Comparison of ENCODE assay signal across 8 mouse cellular contexts in the genomic region with DNA sequence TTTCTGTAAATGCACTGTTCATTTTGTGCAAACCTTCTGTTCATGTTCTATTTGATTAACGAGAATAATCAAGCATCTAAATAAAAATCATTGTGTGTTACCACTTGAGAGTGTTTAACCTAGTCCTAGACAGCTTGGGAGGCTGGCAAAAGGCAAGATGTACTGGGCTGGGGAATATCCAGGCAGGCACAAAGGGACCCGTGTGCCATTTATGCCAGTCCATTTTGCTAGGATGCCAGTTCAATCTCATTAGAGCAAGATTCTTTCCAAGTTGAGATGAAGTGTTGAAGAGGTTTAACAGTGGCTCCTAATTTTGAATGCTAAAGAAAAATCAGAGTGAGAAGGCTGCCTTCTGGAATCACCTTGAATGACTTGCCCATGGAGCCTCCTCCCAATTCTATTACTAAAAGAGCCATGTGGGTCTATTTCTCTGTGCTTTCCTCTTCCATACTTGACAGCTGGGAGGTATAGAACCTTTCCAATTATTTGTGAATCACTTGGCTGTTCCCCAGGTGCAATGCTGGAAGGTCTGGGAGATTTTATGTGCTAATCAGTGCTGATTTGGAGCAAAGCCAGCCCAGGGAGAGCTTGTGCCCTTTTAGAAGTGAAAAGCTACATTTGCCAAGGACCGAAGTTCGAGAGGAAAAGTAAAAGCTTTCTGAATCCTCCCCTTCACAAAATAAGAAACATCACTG.
DNase-seq lines count a peak whose midpoint lies in the region; ATAC-seq lines count a peak whose summit lies in the region.

No protein-coding gene starts in this region.

- no peak for ATAC-seq in megakaryocyte progenitor cell, adult 5-6 weeks (replicated peaks; ENCODE audit: poor library complexity)

- peak; percentile 3 to 56 for DNase-seq in adrenal gland, adult (ENCODE audit: inconsistent age in 2 of 2, low spot score in 1 of 2)
- no peak for DNase-seq in adrenal gland, adult 18-20 months (ENCODE audit: low spot score in 2 of 2)
- peak; percentile 38 for DNase-seq in testis, postnatal 10 days (ENCODE audit: low spot score)
- DNase-seq in testis, postnatal 14 days (ENCODE audit: low spot score): no peak
- DNase-seq in layer of hippocampus, postnatal 10 days (ENCODE audit: low spot score in 2 of 2): peak; percentile 61 to 71
- peak; percentile 33 to 37 for DNase-seq in right cerebral cortex, adult 2 months (ENCODE audit: low spot score in 2 of 2)
- DNase-seq in urinary bladder, postnatal 36 days (ENCODE audit: low spot score in 2 of 2): no peak

Comparison
In these comparisons a context has a peak if more than half of its experiments do, and no peak if none do; other contexts are left out.
1. DNase-seq: peak in adrenal gland, adult (2 of 2), testis, postnatal 10 days (single experiment), layer of hippocampus, postnatal 10 days (2 of 2) and right cerebral cortex, adult 2 months (2 of 2); none in adrenal gland, adult 18-20 months (0 of 2), testis, postnatal 14 days (single experiment) and urinary bladder, postnatal 36 days (0 of 2).